Mouse (Mus musculus) stomach, postnatal 0 days (tissue): ENCODE measurements around the gene Cryga. TPM values are rescaled to one million over a fixed set of nuclear protein-coding genes. Genes with fewer than 3 reads are reported as not detected.

Source experiments
- ATAC-seq: fragments of 200-750 bp; cut with Nextera tagmentation; 2 replicates; pipeline ENCODE4 v1.8.0; 2017; ENCODE audit not compliant: low FRiP score, low TSS enrichment
- DNase-seq: peaks from one replicate; pipeline ENCODE4 v3.0.0-alpha.2; 2016; ENCODE audit warnings: low spot score
- H3K27ac ChIP-seq: fragments of 300-500 bp; sonication (generic); replicated peaks from 2 replicates; pipeline ENCODE4 v1.5.1; 2014; ENCODE audit warnings: mild to moderate bottlenecking, control low read depth
- H3K27me3 ChIP-seq: fragments of 300-500 bp; sonication (generic); 2 replicates; pipeline ENCODE4 v1.6.1; 2014; ENCODE audit warnings: low read length; ENCODE audit not compliant: control insufficient read depth, insufficient read depth
- H3K36me3 ChIP-seq: fragments of 300-500 bp; sonication (generic); 2 replicates; pipeline ENCODE4 v1.6.1; 2014; ENCODE audit warnings: low read length, mixed read lengths; ENCODE audit not compliant: control insufficient read depth, insufficient read depth
- H3K4me1 ChIP-seq: fragments of 300-500 bp; sonication (generic); replicated peaks from 2 replicates; pipeline ENCODE4 v1.6.1; 2014; ENCODE audit warnings: antibody characterized with exemption; ENCODE audit not compliant: control insufficient read depth, insufficient read depth
- H3K4me2 ChIP-seq: fragments of 300-500 bp; sonication (generic); replicated peaks from 2 replicates; pipeline ENCODE4 v1.6.1; 2014; ENCODE audit warnings: low read depth, mild to moderate bottlenecking, control low read depth, moderate library complexity
- H3K4me3 ChIP-seq: fragments of 300-500 bp; sonication (generic); 2 replicates; pipeline ENCODE4 v1.5.1; 2014; ENCODE audit warnings: low read depth, low read length, control low read depth
- H3K9ac ChIP-seq: fragments of 300-500 bp; sonication (generic); 2 replicates; pipeline ENCODE4 v1.6.1; 2014; ENCODE audit warnings: mild to moderate bottlenecking, low read length, control low read depth, mixed read lengths
- H3K9me3 ChIP-seq: fragments of 300-500 bp; sonication (generic); 2 replicates; pipeline ENCODE4 v1.6.1; 2016; ENCODE audit warnings: low read length; ENCODE audit not compliant: control insufficient read depth
- CTCF ChIP-seq: IDR thresholded peaks from 2 replicates; pipeline ENCODE4 v1.5.1; 2016; ENCODE audit warnings: antibody characterized with exemption, low read depth, mild to moderate bottlenecking, moderate library complexity
- EP300 ChIP-seq: optimal IDR thresholded peaks from 2 replicates; pipeline ENCODE3; 2016; ENCODE audit warnings: antibody characterized with exemption
- WGBS: fragments of 180-500 bp; shearing (Covaris S2); extraction: QIAGEN DNeasy Blood & Tissue Kit; methylation state at CpG from one replicate; pipeline ENCODE4 v1.1.7; 2014; 5-methylcytosine and 5-hydroxymethylcytosine counted together
- polyA plus RNA-seq: library from polyadenylated mRNA; unstranded; fragments of >200 nt; fragmentation: Nextera tagmentation; extraction: Ambion mirVana; gene quantifications from 2 replicates; pipeline ENCODE4 v1.2.1, GENCODE M21; 2015

Gene Cryga
- not detected in 2 replicates for polyA plus RNA-seq

DNA sequence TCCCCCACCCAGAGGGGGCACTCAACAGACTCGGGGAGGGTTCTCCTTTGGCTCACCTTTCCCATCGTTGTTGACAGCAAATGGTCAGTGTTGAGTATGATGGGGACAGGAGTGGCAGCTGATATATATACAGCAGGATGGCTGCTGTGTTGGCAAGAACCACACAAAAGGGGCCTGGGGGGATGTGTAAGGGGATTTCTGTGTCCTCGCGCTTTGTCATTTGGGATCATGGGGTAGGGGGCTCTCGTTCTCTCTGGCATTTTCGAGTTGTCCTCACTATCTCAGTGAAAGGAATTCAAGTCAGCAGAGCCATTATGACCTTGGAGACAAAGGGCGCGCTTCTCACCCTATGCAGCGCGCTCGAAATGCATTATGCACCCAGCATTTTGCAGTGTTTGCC, at the start of gene Cryga:
Gene Cryga, minus strand, starts transcription at position 101 of the 400 bp plus-strand sequence.
- ATAC-seq: no peak
- no peak within 1 kb of the TSS for H3K4me2 ChIP-seq
- no peaks in the 10 kb centered on the region for H3K9me3 ChIP-seq
- H3K27me3 ChIP-seq: no peaks in the 10 kb centered on the region
- DNase-seq: no peak
- no peaks in the 10 kb centered on the region for H3K4me1 ChIP-seq
- no peaks in the 10 kb centered on the region for H3K36me3 ChIP-seq
- no peak within 1 kb of the TSS for H3K4me3 ChIP-seq
- no peak within 1 kb of the TSS for H3K27ac ChIP-seq
- TF ChIP-seq CTCF: no peak
- TF ChIP-seq EP300: no peak
- WGBS: 88% methylated on average over 11 of the region's 11 CpGs
- H3K9ac ChIP-seq: no peak within 1 kb of the TSS

DNA sequence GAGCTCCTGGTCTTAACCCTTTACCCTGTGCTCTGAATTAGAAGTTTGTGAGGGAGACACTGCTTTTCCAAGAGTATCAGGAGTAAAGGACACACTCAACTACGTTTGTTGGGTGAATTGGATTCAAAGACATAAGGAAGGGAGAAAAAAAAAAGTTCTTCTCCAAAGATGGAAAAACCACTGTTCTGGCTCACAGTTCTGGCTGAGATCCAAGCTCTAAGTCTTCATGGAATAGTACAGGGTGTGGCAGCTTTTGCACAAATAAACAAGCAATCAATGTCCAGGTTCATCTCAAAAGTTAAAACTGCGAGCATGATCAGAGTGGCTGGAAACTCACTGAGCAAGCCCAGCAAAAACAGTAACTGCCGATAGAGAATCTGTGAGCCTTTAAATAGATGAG, 44.8 kb upstream of the Cryga start:
- ATAC-seq: no peak
- no peak overlapping the region for H3K9ac ChIP-seq
- DNase-seq: no peak
- no peak overlapping the region for H3K27ac ChIP-seq
- H3K4me3 ChIP-seq: no peak overlapping the region
- WGBS: 52% methylated on average over 3 of the region's 3 CpGs
- no peaks in the 10 kb centered on the region for H3K4me1 ChIP-seq
- H3K27me3 ChIP-seq: no peaks in the 10 kb centered on the region
- no peaks in the 10 kb centered on the region for H3K9me3 ChIP-seq
- no peak overlapping the region for H3K4me2 ChIP-seq
- no peaks in the 10 kb centered on the region for H3K36me3 ChIP-seq
- TF ChIP-seq EP300 (no peak), CTCF (no peak)

DNA sequence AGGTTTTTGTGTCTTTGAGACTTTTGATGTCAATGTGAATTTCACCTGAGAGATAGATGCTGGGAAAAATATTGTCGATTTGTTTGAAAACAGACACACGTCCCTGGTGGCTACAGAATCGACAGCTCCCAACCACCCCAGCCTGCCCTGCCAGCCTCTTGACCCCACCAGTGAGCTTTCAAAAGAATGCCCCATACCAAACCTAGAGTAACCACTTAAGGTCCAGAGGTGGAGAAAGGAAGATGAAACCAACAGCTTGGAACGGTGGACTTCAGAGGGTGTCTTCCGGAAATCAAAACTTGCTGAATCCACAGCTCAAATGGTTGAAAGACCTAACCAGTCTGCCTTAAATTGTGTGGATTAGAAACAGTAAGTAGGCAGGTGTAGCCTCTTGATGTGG, 44.2 kb upstream of the Cryga start:
- Histone ChIP-seq H3K4me1 (no peaks in the 10 kb centered on the region), H3K9ac (no peak overlapping the region), H3K4me2 (no peak overlapping the region), H3K27ac (no peak overlapping the region), H3K36me3 (no peaks in the 10 kb centered on the region), H3K27me3 (no peaks in the 10 kb centered on the region), H3K9me3 (no peaks in the 10 kb centered on the region), H3K4me3 (no peak overlapping the region)
- WGBS: 87% methylated on average over 5 of the region's 5 CpGs
- TF ChIP-seq CTCF (no peak), EP300 (no peak)
- no peak for ATAC-seq
- no peak for DNase-seq

DNA sequence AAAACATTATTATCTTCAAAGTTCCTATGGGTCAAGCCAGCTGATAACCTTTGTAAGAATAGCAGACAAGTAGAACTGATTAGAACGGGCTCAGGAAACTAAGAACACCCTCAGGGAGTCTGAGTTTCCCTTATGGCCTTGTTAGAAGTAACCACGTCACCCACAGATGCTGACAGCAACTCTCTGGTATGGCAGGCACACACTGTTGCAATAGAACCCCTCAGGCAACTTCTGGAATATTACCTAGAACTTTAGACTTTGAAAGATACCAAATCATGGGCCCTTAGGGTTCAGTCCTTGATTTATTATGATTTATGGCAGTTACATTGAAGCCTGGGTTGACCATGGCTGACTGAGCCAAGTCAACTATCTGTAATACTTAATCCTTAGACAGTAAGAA, 43.4 kb upstream of the Cryga start:
- Histone ChIP-seq H3K9me3 (no peaks in the 10 kb centered on the region), H3K27me3 (no peaks in the 10 kb centered on the region), H3K27ac (no peak overlapping the region), H3K36me3 (no peaks in the 10 kb centered on the region), H3K4me3 (no peak overlapping the region), H3K4me1 (no peaks in the 10 kb centered on the region), H3K9ac (no peak overlapping the region), H3K4me2 (no peak overlapping the region)
- WGBS: 39% methylated on average over 2 of the region's 2 CpGs
- no peak for DNase-seq
- no peak for TF ChIP-seq EP300
- no peak for TF ChIP-seq CTCF
- no peak for ATAC-seq

DNA sequence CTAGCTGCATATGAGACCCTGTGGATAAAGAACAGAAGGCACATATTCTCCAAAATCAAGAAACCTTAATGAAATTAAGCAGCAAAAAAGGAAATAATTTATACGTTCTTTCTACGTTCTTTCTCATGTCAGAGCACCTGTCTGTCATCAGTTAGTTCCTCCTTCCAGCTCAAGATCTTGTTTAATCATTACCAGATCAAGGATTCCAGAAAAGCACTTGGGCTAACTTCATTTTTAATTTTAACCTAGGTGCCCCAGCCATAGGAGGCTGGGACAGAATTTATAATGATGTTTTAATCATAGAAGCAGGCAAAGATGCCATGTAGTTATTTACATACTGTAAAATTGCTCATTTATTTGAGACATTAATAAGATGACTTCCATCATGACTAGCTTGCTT, 41.6 kb upstream of the Cryga start:
- no peaks in the 10 kb centered on the region for H3K27me3 ChIP-seq
- no peaks in the 10 kb centered on the region for H3K36me3 ChIP-seq
- no peak overlapping the region for H3K4me3 ChIP-seq
- no peak for ATAC-seq
- no peaks in the 10 kb centered on the region for H3K4me1 ChIP-seq
- no peak overlapping the region for H3K9ac ChIP-seq
- TF ChIP-seq CTCF: no peak
- no peak for TF ChIP-seq EP300
- DNase-seq: no peak
- 72% methylated on average over 2 of the region's 2 CpGs for WGBS
- H3K4me2 ChIP-seq: no peak overlapping the region
- no peak overlapping the region for H3K27ac ChIP-seq
- H3K9me3 ChIP-seq: no peaks in the 10 kb centered on the region

DNA sequence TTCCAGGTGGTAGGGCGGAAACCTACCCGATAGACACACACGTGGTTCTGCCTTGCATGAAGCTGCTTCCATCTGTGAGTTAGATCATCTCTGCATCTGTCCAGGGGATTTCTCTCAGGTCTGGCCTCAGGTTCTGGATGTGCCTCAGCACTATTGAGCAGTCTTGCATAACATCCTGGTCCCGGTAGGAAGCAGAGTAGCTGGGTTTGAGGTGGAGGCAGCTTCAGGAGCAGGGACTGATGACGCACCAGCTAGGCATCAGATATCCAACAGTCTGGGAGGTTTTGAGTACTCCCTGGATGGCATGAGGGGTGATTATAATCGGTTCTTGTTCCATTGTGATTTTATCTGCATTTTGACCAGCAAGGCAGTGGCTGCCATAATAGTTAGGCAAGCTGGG, 34.4 kb upstream of the Cryga start:
- H3K9me3 ChIP-seq: no peaks in the 10 kb centered on the region
- 83% methylated on average over 6 of the region's 6 CpGs for WGBS
- no peak for TF ChIP-seq EP300
- TF ChIP-seq CTCF: no peak

More for the DNA sequence above, 34.4 kb upstream of the Cryga start:
- Histone ChIP-seq H3K36me3 (no peaks in the 10 kb centered on the region), H3K27me3 (no peaks in the 10 kb centered on the region), H3K9ac (no peak overlapping the region), H3K4me2 (no peak overlapping the region), H3K27ac (no peak overlapping the region), H3K4me1 (no peaks in the 10 kb centered on the region), H3K4me3 (no peak overlapping the region)
- ATAC-seq: no peak
- no peak for DNase-seq
